Mouse (Mus musculus) lung, postnatal 0 days (tissue): ENCODE measurements around the gene Trpc6.

Experiments
- CTCF ChIP-seq: IDR thresholded peaks from 2 replicates; pipeline ENCODE4 v1.5.1; 2016; ENCODE audit warnings: antibody characterized with exemption, mild to moderate bottlenecking
- EP300 ChIP-seq: IDR thresholded peaks from 2 replicates; pipeline ENCODE4 v1.6.1; 2016; ENCODE audit warnings: antibody characterized with exemption, mild to moderate bottlenecking, control low read depth

GRCm38 (mm10) chr9:8700669-8701068 lies 156.7 kb downstream of the Trpc6 start:
- TF ChIP-seq EP300 (no peak), CTCF (peak; percentile 92)
